Mouse (Mus musculus) hindbrain, postnatal 0 days (tissue): Measurements from ENCODE around the gene Atp13a5. TPM values are rescaled to one million over a fixed set of nuclear protein-coding genes. Genes with fewer than 3 reads are reported as not detected.

Experiments used
- ATAC-seq: fragments of 200-750 bp; cut with Nextera tagmentation; 2 replicates; pipeline ENCODE4 v1.8.0; 2017; ENCODE audit warnings: mild to moderate bottlenecking, moderate TSS enrichment, moderate library complexity
- DNase-seq: peaks from one replicate; pipeline ENCODE4 v3.0.0-alpha.2; 2015; ENCODE audit warnings: low spot score
- H3K27ac ChIP-seq: fragments of 300-500 bp; sonication (generic); 2 replicates; pipeline ENCODE4 v1.5.1; 2014; ENCODE audit warnings: mild to moderate bottlenecking
- H3K27me3 ChIP-seq: fragments of 300-500 bp; sonication (generic); 2 replicates; pipeline ENCODE4 v1.6.1; 2014; ENCODE audit warnings: low read length, mixed read lengths; ENCODE audit not compliant: insufficient read depth
- H3K36me3 ChIP-seq: fragments of 300-500 bp; sonication (generic); 2 replicates; pipeline ENCODE4 v1.6.1; 2014; ENCODE audit warnings: low read length, mixed read lengths; ENCODE audit not compliant: insufficient read depth
- H3K4me1 ChIP-seq: fragments of 300-500 bp; sonication (generic); 2 replicates; pipeline ENCODE4 v1.6.1; 2014; ENCODE audit warnings: antibody characterized with exemption, low read length, mixed read lengths; ENCODE audit not compliant: insufficient read depth
- H3K4me2 ChIP-seq: fragments of 300-500 bp; sonication (generic); 2 replicates; pipeline ENCODE4 v1.6.1; 2014; ENCODE audit warnings: low read depth, mild to moderate bottlenecking, low read length, moderate library complexity, mixed read lengths
- H3K4me3 ChIP-seq: fragments of 300-500 bp; sonication (generic); 2 replicates; pipeline ENCODE4 v1.5.1; 2014; ENCODE audit warnings: low read length
- H3K9ac ChIP-seq: fragments of 300-500 bp; sonication (generic); replicated peaks from 2 replicates; pipeline ENCODE4 v1.6.1; 2014; ENCODE audit warnings: mild to moderate bottlenecking, low read length, moderate library complexity, mixed read lengths
- H3K9me3 ChIP-seq: fragments of 300-500 bp; sonication (generic); 2 replicates; pipeline ENCODE4 v1.6.1; 2016; ENCODE audit warnings: low read length, mixed read lengths
- CTCF ChIP-seq: IDR thresholded peaks from 2 replicates; pipeline ENCODE4 v1.5.1; 2016; ENCODE audit warnings: antibody characterized with exemption, control low read depth, low read depth
- WGBS: fragments of 180-500 bp; shearing (Covaris S2); extraction: QIAGEN DNeasy Blood & Tissue Kit; methylation state at CpG from one replicate; pipeline ENCODE4 v1.1.7; 2014; 5-methylcytosine and 5-hydroxymethylcytosine counted together
- polyA plus RNA-seq: library from polyadenylated mRNA; unstranded; fragments of >200 nt; fragmentation: Nextera tagmentation; extraction: Ambion mirVana; gene quantifications from 2 replicates; pipeline ENCODE4 v1.2.1, GENCODE M21; 2015
- total RNA-seq: library from RNA; depleted of rRNA; stranded (reverse); fragments of >200 nt; gene quantifications from 2 replicates; pipeline ENCODE4 v1.2.3, GENCODE M21; 2014

The Atp13a5 gene
- total and polyA plus RNA-seq, 2 experiments from 2014 or later, result 6.6 to 8.7 TPM

GRCm38 (mm10) chr16:29297555-29298021, 80.9 kb downstream of the Atp13a5 start:
- DNase-seq (peak; percentile 21), ATAC-seq (0 out of 2 replicates have a peak, but pooled peaks have one; percentile 43)
- TF ChIP-seq CTCF, result no peak
- 40% methylated on average over 9 of the region's 9 CpGs for WGBS
- H3K27me3 ChIP-seq, result no peaks in the 10 kb centered on the region
- H3K9me3 ChIP-seq, result no peaks in the 10 kb centered on the region
- no peak overlapping the region for H3K4me2 ChIP-seq
- no peak overlapping the region; the same call in 1 of the 2 replicates for H3K27ac ChIP-seq
- no peaks in the 10 kb centered on the region for H3K36me3 ChIP-seq
- no peak overlapping the region for H3K4me3 ChIP-seq
- no peaks in the 10 kb centered on the region for H3K4me1 ChIP-seq
- no peak overlapping the region for H3K9ac ChIP-seq

- TF ChIP-seq CTCF, result no peak
- H3K4me3 ChIP-seq, result no peak overlapping the region
- H3K9me3 ChIP-seq, result no peaks in the 10 kb centered on the region
- no peaks in the 10 kb centered on the region for H3K4me1 ChIP-seq
- H3K9ac ChIP-seq, result no peak overlapping the region
- no peaks in the 10 kb centered on the region for H3K27me3 ChIP-seq
- peak; percentile 45; the same call in 1 of the 2 replicates for ATAC-seq
- H3K36me3 ChIP-seq, result no peaks in the 10 kb centered on the region
- H3K27ac ChIP-seq, result no peak overlapping the region
- H3K4me2 ChIP-seq, result no peak overlapping the region
- DNase-seq, result peak; percentile 29
- 56% methylated on average over 5 of the region's 5 CpGs for WGBS
Measured at GRCm38 (mm10) chr16:29280691-29281090, 97.8 kb downstream of the Atp13a5 start.

- no peak for ATAC-seq
- WGBS, result 91% methylated on average over 4 of the region's 4 CpGs
- no peaks in the 10 kb centered on the region for H3K9me3 ChIP-seq
- no peaks in the 10 kb centered on the region for H3K4me1 ChIP-seq
- no peak for DNase-seq
- H3K9ac ChIP-seq, result no peak overlapping the region
- H3K27me3 ChIP-seq, result no peaks in the 10 kb centered on the region
- H3K4me3 ChIP-seq, result no peak overlapping the region
- H3K4me2 ChIP-seq, result no peak overlapping the region
- no peaks in the 10 kb centered on the region for H3K36me3 ChIP-seq
- H3K27ac ChIP-seq, result no peak overlapping the region
- TF ChIP-seq CTCF, result no peak
Measured at GRCm38 (mm10) chr16:29254325-29254724, 124.2 kb downstream of the Atp13a5 start.

- peak; percentile 13 for DNase-seq
- H3K4me1 ChIP-seq, result no peaks in the 10 kb centered on the region
- ATAC-seq, result no peak
- no peak for TF ChIP-seq CTCF
- H3K4me2 ChIP-seq, result no peak overlapping the region
- no peak overlapping the region for H3K27ac ChIP-seq
- no peak overlapping the region for H3K4me3 ChIP-seq
- H3K9me3 ChIP-seq, result no peaks in the 10 kb centered on the region
- no peaks in the 10 kb centered on the region for H3K27me3 ChIP-seq
- no peaks in the 10 kb centered on the region for H3K36me3 ChIP-seq
- 77% methylated on average over 5 of the region's 5 CpGs for WGBS
- H3K9ac ChIP-seq, result no peak overlapping the region
Measured at GRCm38 (mm10) chr16:29235951-29236350, 142.6 kb downstream of the Atp13a5 start.

GRCm38 (mm10) chr16:29216395-29217295, 161.9 kb downstream of the Atp13a5 start:
- DNase-seq, result peak; percentile 70
- 66% methylated on average over 5 of the region's 5 CpGs for WGBS
- no peak overlapping the region for H3K27ac ChIP-seq
- H3K9me3 ChIP-seq, result no peaks in the 10 kb centered on the region
- H3K4me2 ChIP-seq, result no peak overlapping the region
- H3K36me3 ChIP-seq, result no peaks in the 10 kb centered on the region
- peaks cover 5% of the 10 kb centered on the region; the same call in 1 of the 2 replicates for H3K4me1 ChIP-seq
- no peak overlapping the region for H3K4me3 ChIP-seq
- no peak overlapping the region for H3K9ac ChIP-seq
- peak; percentile 78 for ATAC-seq
- TF ChIP-seq CTCF, result no peak
- H3K27me3 ChIP-seq, result no peaks in the 10 kb centered on the region

- Histone ChIP-seq H3K36me3 (no peaks in the 10 kb centered on the region), H3K27ac (peak within 1 kb of the TSS; percentile 45; the same call in 1 of the 2 replicates), H3K4me1 (0 out of 2 replicates have a peak, but pooled peaks cover 4% of the 10 kb centered on the region), H3K9me3 (no peaks in the 10 kb centered on the region), H3K4me2 (peak within 1 kb of the TSS; percentile 95), H3K9ac (peak within 1 kb of the TSS; percentile 54), H3K4me3 (peak within 1 kb of the TSS; percentile 45), H3K27me3 (no peaks in the 10 kb centered on the region)
- TF ChIP-seq CTCF, result no peak
- peak; percentile 76 for ATAC-seq
- 2% methylated on average over 39 of the region's 39 CpGs for WGBS
- DNase-seq, result peak; percentile 67
Measured at GRCm38 (mm10) chr16:29209605-29210411, 168.7 kb downstream of the Atp13a5 start, which contains the start of gene Hrasls. TSS of gene Hrasls (plus strand) at chr16:29209695.
